Mouse (Mus musculus) adrenal gland, postnatal 10 days (tissue): ENCODE measurements around the gene Gstm3. TPM values are rescaled to one million over a fixed set of nuclear protein-coding genes. Genes with fewer than 3 reads are reported as not detected.
"Not testable (repeated sequence)": the region's sequence is repeated elsewhere in the genome, so short reads cannot be mapped to it uniquely, and the experiment has no call there.

Experiments used
- DNase-seq: peaks from one replicate; pipeline ENCODE4 v3.0.0; 2021; ENCODE audit warnings: mixed read lengths
- total RNA-seq, 2 experiments: library from RNA; stranded (reverse); gene quantifications; 2 replicates each; pipeline ENCODE4 v1.2.3; 2021

The Gstm3 gene
- total RNA-seq, 2 experiments from 2014 or later: 0.39 to 0.51 TPM

DNA sequence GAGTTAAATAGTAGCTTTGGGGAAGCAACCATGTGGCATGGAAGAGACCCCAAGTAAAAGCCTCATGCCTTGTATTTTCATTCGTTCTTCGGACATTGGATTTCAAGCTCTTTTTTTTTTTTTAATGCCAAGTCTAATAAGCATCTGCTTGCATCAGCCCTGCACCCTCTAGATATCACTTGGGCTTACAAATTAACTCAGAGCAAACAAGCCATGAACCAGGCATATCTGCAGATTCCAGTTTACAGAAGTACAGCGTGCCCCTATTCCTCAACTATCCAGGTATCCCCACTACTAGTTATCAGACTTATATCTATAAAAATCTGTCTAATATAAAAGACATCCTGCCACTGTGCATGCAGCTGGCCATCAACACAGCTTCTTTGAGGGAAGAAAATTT, 3.0 kb upstream of the Gstm3 start:
- DNase-seq: no peak

DNA sequence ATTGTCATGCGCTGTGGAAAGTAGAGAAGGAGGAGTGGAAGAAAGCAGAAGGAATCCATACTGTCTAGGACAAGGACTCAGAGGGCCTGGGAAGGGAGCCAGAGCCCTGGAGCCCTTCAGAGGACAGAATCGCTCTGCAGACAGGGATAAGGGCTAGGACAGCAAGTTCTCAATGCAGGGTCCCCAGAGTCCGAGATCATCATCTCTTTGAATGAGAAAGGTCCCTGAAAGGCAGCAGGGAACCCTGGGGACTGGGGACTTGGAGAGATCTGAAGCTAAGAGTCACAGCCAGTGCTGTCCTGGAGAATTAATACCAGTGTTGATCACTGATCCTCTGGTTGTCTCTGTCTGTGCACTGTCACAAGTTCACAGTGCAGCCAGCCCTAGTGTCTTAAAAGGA, 2.0 kb upstream of the Gstm3 start:
- DNase-seq: not testable (repeated sequence)

DNA sequence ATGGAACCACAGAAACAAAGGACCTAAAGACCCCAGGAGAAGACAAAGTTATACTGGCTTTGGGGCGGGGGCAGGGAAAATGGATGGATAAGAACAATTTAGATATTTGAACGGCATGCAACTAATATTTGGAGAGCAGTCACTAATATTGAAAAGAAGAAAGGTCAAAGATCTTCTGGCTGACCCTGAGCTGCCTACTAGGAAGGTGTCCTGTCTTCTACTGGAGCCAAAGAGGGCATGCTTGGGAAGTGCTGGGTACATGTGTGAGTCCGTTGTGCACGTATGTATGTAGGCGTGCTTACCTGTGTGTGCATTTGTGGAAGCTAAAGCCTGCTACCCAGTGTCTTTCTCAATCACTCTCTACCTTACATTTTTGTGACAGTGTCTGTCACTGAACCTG, 2.5 kb downstream of the Gstm3 start:
- DNase-seq: no peak

DNA sequence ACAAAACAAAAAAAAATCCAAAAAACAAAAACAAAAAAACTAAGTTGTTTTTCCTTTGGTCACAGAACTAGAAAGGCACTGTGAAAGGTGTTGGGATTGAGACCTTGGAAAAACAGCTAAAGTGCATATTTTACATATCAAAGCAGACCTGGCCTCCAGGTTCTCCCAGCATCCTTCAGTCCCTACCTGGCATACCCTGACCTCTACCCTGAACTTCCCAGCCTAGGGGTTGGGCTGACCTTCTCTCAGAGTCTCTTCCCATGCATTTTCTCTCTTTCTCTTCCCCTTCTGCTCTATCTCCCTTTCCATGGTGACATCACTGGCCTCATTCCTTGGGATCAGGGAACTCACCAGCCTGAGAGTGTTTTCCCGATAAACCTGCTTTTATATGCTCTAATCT, 3.5 kb downstream of the Gstm3 start:
- no peak for DNase-seq

DNA sequence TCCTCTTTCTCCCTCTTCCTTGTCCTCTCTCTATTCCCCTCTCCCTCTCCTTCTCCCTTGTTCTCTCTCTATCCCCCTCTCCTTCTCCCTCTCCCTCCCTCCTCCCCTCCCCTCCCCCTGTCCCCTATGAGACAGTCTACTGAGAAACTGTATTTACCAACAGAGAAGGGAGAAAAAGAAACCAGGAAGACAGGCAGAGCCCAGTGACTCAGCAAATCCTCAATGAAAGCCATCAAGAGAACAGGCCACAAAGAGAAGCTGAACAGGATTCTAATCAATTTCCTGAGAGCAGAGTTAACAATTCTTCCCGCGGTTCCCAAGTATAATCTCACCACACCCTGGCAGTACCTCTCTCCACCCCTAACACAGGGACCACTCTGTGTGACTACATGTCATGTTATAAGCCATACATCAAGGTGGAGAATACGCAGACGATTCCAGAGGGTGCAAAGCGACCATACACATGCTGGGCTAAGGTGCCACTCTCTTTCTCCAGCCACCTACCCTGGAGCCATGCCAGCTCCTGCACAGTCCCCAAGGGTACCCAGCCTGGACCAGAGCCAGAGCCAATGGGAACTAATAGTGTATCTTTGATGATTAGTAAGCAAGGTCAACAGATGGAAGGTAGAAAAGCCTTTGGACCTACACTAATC, 4.3 kb downstream of the Gstm3 start:
- peak; percentile 42 for DNase-seq

DNA sequence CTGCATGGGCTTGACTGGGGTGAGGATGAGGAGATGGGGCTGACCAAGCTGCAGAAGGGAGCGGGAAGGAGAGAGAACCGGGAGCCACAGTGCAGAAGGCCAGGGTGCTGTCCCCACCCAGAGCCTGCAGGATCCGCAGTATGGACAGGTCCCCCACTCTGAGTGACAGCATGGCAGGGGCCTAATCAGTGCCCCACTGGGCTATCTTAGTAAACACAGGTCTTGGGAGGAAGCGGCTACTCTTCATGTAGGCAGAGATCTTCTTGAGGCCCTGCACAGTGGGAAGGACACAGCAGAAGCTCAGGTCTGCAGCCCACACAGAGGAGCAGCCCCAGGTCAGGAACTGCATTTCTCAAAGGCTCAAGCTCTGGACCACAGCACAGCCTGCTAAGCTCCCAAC, 5.1 kb downstream of the Gstm3 start:
- DNase-seq: no peak

DNA sequence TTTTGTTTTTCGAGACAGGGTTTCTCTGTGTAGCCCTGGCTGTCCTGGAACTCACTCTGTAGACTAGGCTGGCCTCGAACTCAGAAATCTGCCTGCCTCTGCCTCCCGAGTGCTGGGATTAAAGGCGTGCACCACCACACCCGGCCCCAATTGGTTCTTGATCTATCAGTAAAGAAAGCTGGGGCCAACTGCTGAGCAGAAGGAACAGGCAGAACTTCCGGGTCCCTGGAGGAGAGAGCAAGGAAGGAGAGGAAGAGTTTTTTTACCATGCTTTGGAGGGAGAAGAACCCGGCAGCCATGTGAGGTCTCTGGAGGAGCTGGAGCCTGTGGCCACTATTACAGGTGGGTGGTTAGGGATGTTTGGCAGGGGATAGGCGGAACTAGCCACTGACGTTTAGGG, 13.8 kb downstream of the Gstm3 start:
- DNase-seq: not testable (repeated sequence)

DNA sequence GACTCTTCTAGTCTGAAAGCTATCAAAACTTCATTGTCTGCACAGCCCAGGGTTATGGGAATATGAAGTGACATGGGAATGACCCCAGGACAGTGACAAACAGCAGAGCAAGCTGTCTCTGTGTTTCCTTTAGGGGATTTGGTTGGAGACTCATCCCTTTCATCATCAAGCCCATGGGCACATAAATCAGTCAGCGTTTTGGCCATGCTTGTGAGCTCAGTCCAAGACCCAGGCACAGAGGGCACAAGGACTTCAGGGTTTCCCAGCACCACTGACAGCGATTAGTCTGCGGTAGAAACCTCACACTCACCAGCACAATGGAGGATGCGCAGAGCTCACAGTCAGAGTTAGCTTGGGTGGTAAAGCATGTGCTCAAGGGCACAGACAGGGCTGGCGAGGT, 15.2 kb downstream of the Gstm3 start:
- peak; percentile 42 for DNase-seq

DNA sequence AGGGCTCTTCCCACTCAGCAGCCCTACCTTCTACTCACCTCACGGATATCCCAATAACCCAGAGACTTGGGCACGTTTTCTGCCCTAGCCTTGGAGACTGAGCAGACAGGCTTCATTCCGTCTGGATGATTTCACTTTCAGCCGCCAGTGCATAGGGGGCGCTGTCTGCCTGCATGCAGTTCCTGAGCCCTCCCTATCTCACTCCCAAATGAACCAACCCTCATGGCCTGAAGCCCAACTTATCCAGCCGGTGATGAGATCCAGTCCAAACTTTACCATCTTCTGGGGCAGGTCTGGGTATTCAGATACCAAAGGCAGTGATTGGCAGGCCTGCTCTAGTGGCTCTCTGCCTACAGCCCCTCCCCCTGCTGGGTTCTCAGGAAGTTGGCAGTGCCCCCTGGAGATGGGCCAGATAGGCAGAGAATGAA, 15.7 kb downstream of the Gstm3 start:
- DNase-seq: peak; percentile 89

DNA sequence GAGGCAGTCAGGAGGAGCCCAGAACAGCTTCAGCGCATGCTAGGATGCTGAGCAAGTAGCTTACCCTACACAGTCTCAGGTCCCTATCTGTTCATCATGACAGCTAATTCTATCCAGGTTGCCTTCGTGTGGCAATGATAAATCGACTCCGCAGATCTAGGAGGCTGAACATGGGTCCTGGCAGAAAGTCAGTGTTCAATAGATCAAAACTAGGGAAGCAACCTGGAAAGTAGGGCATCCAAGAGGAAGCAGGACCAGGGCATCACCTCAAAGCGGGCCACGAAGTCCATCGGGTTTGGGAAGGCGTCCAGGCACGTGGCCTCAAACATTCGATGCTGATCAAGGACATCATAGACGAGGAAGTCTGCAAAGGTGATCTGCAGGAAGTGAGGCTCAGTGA, 18.6 kb downstream of the Gstm3 start:
- no peak for DNase-seq

DNA sequence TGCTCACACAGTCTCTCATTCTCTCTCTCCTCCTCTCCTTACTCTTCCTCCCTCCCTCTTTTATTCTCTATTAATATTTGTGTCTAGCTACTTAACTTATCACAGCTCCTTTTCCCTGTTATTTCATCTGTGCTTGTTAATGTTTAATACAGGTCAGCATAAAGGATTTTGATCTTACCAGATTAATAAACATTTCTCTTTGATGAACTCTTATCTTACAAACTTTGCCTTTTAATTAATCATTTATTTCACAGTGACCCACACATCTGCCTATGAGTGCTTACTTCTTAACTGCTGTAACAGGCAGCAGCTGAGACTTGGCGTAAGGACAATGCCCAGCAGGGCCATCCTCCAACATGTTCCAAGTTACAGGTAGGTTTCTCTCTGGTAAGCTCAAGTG, 19.6 kb downstream of the Gstm3 start:
- DNase-seq: not testable (repeated sequence)

DNA sequence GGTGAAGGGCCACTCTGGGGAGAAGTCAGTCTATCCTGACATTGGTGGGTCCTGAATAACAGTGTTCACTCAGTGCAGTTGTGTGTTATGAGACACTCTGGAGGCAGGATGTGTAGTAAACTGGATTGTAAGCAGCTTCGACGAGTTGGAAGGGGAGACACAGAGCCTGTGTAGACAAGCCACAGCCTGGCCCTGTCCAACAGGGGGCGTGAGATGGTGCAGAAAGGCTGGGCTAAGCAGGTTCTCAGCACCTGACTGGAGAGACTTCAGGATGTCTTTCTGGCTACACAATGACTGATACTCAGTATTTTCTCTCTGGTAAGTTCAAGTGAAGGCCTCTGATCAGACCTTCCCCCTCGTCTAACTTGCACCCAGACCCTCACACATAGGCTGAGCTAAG, 23.4 kb downstream of the Gstm3 start:
- DNase-seq: no peak

DNA sequence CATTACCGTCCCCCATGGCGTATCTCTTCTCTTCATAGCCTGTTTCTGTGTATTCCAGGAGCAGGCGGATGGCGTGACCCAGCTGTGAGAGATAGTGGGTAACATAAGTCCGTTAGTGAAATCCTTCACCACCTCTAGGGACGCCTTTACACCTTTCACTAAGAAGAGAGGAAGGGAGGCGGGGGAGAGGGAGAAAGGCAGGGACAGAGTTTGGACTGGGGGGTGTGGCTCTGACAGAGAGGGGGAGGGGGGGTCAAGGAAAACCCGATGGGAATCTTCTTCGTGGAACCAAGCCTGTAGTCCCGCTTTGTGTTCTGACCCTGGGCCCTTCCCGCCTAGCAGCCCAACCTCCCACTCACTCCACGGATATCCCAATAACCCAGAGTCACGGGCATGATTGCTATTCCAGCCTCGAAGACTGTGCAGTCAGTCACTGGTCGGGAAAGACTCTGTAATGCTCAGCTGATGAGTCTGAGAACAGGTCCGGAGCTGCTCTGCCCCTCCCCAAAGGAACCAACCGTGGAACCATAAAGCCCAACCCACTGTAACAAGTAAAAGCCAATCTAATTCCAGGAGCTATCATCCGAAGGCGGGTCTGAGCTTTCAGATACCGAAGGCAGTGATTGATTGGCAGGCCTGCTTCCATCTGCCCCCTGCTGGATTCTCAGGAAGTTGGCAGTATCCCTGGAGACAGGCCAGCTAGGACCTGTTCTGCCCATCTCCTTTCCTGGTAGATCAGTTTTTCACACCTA, 25.7 kb downstream of the Gstm3 start, which contains the start of gene Gstm6:
Gstm6 (minus strand) TSS at position 511 of the 752 bp plus-strand sequence.
- peak; percentile 35 for DNase-seq

DNA sequence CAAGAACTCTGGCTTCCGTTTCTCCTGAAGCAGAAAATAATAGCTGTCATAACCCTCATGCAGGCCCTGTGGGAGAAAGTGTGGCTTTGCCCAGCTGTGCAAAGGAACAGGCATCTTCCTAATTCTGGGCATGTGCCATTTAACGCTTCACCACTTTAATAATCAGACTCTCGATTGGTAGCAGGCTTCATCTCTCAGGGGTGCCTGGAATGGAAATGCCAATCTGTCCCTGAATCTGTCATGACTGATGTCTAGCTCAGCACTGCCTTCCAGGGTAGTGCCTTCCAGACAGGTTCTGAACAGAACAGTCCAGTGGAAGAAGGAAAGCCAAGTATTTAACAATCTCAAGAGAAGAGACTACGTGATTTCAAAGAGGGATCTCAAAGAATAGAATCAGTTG, 27.8 kb downstream of the Gstm3 start:
- DNase-seq: no peak

DNA sequence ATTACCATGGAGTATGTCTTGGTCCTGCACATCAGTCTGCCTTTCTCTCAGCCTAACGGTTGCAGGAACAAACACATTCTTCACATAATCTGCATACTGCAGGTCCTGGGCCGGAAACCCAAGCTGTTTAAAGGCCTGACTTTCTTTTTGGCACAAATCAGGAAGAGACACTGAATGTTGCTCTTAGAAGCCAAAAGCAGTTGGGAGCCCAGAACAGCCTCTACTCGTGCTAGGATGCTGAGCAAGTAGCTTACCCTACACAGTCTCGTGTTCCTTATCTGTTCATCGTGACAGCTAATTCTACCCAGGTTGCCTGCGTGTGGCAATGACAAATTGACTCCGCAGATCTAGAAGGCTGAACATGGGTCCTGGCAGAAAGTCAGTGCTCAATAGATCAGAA, 28.6 kb downstream of the Gstm3 start:
- DNase-seq: no peak

DNA sequence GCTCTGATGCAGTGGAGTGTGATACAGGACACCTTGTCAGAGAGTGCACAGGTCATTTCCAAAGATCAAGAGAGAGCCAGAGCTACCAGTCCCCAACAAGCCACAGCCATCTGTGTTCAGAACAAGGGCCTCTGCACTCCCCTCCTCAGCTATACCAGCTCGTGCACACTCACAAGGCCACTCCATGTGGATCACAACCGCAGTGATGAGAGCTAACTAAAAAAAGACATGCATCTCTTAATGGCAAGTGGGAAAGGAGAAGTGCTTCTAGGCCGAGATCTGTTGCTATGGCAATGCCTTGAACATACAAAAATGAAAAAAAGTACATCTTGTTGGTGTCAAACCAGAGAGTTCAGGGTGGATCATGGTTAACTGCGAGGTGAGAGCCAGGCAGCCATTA, 29.3 kb downstream of the Gstm3 start:
- no peak for DNase-seq

DNA sequence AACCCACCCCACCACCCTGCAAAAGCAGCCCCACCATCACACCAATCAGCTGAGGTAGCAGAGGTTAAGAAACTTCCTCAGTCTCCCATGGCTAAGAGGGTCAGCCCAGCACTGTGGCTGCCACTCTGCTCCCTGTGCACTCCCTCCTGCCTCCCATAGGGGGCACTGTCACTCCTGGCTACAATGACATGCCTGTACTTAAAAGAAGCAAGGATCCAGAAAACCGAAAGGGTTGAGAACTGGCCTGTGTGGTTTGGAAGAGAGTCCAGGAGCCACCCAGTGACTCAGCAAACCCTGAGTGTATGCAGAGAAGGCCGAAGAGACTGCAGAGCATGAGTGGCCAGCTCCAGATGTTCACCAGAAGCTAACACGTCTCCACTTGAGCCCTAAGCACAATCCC, 29.7 kb downstream of the Gstm3 start:
- peak; percentile 84 for DNase-seq

DNA sequence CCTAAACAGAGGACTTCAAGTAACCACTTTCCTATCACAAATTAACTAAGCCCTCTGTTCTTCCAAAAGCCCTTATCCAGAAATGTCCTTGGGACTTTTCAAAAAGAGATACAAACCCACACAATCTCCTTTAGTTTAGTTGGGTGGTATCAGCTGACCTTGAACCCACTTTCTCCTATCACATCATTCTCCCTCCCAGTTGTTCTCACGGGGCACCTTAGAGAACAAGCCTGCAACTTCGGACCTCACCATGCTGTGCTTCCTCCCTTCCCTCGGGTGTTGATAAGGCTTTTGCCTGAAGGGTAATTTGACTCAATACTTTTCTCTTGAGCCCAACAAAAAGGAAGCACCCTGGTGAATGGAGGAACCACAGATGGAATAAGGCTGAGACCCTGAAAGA, 33.2 kb downstream of the Gstm3 start:
- no peak for DNase-seq

DNA sequence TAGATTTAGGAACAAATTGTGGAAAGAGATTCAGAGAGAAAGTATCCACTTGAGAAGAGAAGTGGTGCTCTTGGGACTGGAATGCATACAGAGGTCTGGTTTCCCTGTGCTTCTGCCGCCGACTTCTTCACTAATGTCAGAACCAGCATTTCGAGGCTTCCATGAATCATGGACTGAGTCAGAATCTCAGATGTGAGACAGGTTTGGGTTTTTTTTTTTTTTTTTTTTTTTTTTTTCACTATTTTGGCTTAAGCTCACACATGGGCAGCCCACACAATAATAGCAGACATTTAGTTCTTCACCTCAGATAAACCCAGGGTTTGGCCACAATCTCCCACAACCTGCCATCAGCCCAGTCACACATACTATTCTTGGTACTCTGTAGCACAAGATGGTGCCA, 33.8 kb downstream of the Gstm3 start:
- DNase-seq: no peak

DNA sequence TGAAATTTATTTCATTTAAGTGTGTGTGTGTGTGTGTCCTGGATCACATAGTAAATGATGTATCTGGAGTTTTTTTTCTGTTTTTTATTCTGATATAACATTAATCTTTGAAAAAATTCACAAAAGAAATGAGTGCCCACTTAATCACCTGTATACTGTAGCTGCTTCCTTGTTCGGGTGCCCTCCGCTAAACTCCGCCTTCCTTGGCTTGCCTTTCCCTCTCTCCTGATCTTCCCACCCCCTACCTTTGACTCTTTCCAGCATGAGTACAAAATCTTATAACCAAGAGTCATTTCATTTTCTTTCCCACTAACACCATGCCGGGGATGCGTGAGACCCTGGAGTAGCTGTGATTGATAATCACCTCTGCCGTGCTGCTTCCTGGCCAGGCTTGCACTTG, 37.0 kb downstream of the Gstm3 start:
- DNase-seq: no peak

DNA sequence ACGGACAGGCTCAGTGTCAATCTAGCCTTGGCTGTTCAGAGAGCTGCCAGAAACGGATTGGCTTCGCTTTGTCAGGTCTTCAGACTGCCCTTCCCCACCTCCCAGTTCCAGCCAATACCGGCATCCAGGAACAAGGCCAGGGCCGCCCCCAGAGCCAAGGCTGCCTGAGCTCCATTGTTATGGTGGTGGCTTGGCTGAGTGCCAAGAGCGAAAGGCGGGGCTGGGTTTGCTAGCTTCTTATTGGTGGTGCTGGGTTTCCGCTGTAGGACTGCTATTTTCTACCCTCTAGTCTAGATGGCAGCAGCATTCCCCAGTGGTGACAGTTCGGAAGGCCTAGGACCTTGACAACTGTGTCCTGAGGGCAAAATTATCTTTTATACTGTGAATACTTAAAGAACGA, 37.4 kb downstream of the Gstm3 start, which contains the start of gene Gstm7:
Gstm7 (minus strand) TSS at position 148 of the 400 bp plus-strand sequence.
- DNase-seq: peak; percentile 99

DNA sequence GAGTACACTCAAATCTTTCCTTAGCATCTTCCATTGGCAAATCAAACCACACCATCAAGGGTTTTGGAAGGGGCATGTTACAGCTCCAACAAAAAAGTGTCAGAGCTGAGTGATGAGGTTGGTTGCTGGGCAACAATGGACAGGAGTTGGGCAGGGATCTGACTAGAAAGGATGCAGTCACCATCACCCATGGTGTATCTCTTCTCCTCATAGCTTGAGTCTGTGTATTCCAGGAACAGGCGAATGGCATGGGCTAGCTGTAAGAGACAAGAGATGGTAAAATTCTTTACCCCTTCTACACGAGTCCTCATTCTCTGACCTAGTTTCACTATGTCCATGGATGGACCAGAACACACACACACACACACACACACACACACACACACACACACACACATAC, 37.9 kb downstream of the Gstm3 start:
- no peak for DNase-seq

DNA sequence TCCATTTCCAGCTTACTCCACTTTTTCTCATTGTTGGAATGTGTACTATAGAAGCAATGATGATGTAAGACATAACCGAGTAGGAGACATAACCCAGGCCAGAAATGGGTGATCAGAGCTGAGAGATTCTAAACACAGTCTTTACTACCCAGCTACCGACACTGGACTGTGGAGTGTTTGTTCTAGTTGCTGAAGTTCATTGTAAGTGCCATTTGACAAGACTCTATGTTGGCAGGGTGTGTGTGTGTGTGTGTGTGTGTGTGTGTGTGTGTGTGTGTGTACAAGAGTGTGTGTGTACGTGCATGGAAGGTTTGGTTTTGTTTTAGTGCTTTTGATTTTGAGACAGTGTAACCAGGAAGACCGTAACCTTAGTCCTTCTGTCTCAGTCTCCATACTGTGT, 39.4 kb downstream of the Gstm3 start:
- DNase-seq: no peak

DNA sequence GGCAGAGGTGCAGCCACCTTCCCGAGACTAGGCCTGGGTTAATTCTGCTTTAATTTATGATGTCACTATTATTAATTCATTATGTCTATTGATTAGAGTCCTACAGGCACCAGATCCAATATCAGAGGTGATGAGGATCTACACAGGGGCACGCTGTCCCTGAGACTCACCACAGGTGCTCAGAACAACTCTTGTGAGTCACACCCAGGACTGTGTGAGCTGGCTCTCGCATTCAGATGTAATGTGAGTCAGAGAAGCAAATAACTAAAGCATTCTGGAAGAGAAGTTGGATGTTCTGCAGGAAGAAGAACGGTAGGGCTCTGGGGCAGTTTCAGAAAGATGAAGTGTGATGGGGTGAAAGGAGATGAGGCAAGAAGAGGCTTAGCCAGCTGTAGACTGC, 39.8 kb downstream of the Gstm3 start:
- DNase-seq: no peak
